Mouse (Mus musculus): ENCODE results near the gene Nelfcd.

GRCm38 (mm10) chr2:174400396-174400795 is 15.2 kb upstream of the Nelfcd start:
- TF ChIP-seq CTCF (IDR thresholded peaks at IDR 0.05; ENCODE audit: low read depth) = no peak
- no peak for TF ChIP-seq EP300 (IDR thresholded peaks at IDR 0.05; ENCODE audit: low read depth)
